Mouse (Mus musculus) hindbrain, embryonic 14.5 days (tissue): ENCODE data around the gene Ier5. TPM values are rescaled to one million over a fixed set of nuclear protein-coding genes. Genes with fewer than 3 reads are reported as not detected.

ENCODE experiments used
- ATAC-seq: fragments of 200-750 bp; cut with Nextera tagmentation; 2 replicates; pipeline ENCODE4 v1.8.0; 2017; ENCODE audit warnings: moderate number of reproducible peaks, mild to moderate bottlenecking, moderate TSS enrichment, moderate library complexity; ENCODE audit not compliant: low FRiP score
- DNase-seq: peaks from one replicate; pipeline ENCODE4 v3.0.0-alpha.2; 2015; ENCODE audit warnings: low spot score
- H3K27ac ChIP-seq: fragments of 300-500 bp; sonication (generic); 2 replicates; pipeline ENCODE4 v1.5.1; 2014; ENCODE audit warnings: mild to moderate bottlenecking, moderate library complexity
- H3K27me3 ChIP-seq: fragments of 300-500 bp; sonication (generic); 2 replicates; pipeline ENCODE4 v1.6.1; 2014; ENCODE audit warnings: mild to moderate bottlenecking, low read length, mixed read lengths; ENCODE audit not compliant: control insufficient read depth, insufficient read depth
- H3K36me3 ChIP-seq: fragments of 300-500 bp; sonication (generic); replicated peaks from 2 replicates; pipeline ENCODE4 v1.6.1; 2014; ENCODE audit not compliant: control insufficient read depth, insufficient read depth
- H3K4me1 ChIP-seq: fragments of 300-500 bp; sonication (generic); replicated peaks from 2 replicates; pipeline ENCODE4 v1.6.1; 2014; ENCODE audit warnings: antibody characterized with exemption, low read length, mixed read lengths; ENCODE audit not compliant: control insufficient read depth, insufficient read depth
- H3K4me2 ChIP-seq: fragments of 300-500 bp; sonication (generic); replicated peaks from 2 replicates; pipeline ENCODE4 v1.6.1; 2014; ENCODE audit warnings: mild to moderate bottlenecking, moderate library complexity
- H3K4me3 ChIP-seq: fragments of 300-500 bp; sonication (generic); replicated peaks from 2 replicates; pipeline ENCODE4 v1.5.1; 2014; ENCODE audit warnings: mild to moderate bottlenecking, low read length
- H3K9ac ChIP-seq: fragments of 300-500 bp; sonication (generic); 2 replicates; pipeline ENCODE4 v1.6.1; 2014
- H3K9me3 ChIP-seq: fragments of 300-500 bp; sonication (generic); 2 replicates; pipeline ENCODE4 v1.6.1; 2016; ENCODE audit warnings: low read length; ENCODE audit not compliant: control insufficient read depth
- WGBS: fragments of 180-500 bp; shearing (Covaris S2); extraction: QIAGEN DNeasy Blood & Tissue Kit; methylation state at CpG from one replicate; pipeline ENCODE4 v1.1.7; 2014; 5-methylcytosine and 5-hydroxymethylcytosine counted together
- polyA plus RNA-seq: library from polyadenylated mRNA; unstranded; fragments of >200 nt; fragmentation: Nextera tagmentation; extraction: Ambion mirVana; gene quantifications from 2 replicates; pipeline ENCODE4 v1.2.1, GENCODE M21; 2014

The Ier5 gene
- polyA plus RNA-seq, result 10.5 and 13.0 TPM in 2 replicates

- H3K4me1 ChIP-seq, result peaks cover 23% of the 10 kb centered on the region
- WGBS, result under 1% methylated on average over 40 of the region's 40 CpGs
- no peaks in the 10 kb centered on the region for H3K9me3 ChIP-seq
- no peaks in the 10 kb centered on the region for H3K27me3 ChIP-seq
- peak within 1 kb of the TSS; percentile 83 for H3K27ac ChIP-seq
- DNase-seq (peak; percentile 99), ATAC-seq (peak; percentile 98)
- peak within 1 kb of the TSS; percentile 87 for H3K4me3 ChIP-seq
- peak within 1 kb of the TSS; percentile 85 for H3K4me2 ChIP-seq
- H3K36me3 ChIP-seq, result no peaks in the 10 kb centered on the region
- peak within 1 kb of the TSS; percentile 95 for H3K9ac ChIP-seq
Measured at GRCm38 (mm10) chr1:155099280-155099848, at the start of gene Ier5. Ier5 (minus strand) TSS chr1:155099636.

- WGBS, result 92% methylated on average over 2 of the region's 2 CpGs
- no peaks in the 10 kb centered on the region for H3K4me1 ChIP-seq
- H3K27me3 ChIP-seq, result no peaks in the 10 kb centered on the region
- H3K9ac ChIP-seq, result no peak overlapping the region
- no peaks in the 10 kb centered on the region for H3K36me3 ChIP-seq
- no peak overlapping the region for H3K27ac ChIP-seq
- H3K9me3 ChIP-seq, result no peaks in the 10 kb centered on the region
- H3K4me3 ChIP-seq, result no peak overlapping the region
- DNase-seq (no peak), ATAC-seq (no peak)
- no peak overlapping the region for H3K4me2 ChIP-seq
Measured at GRCm38 (mm10) chr1:155147228-155147627, 47.8 kb upstream of the Ier5 start.

GRCm38 (mm10) chr1:155146572-155146980, 47.1 kb upstream of the Ier5 start, which contains the start of gene Mr1:
Mr1 (minus strand) TSS chr1:155146814.
- peak within 1 kb of the TSS; percentile 13; the same call in 1 of the 2 replicates for H3K4me2 ChIP-seq
- no peak within 1 kb of the TSS for H3K27ac ChIP-seq
- 53% methylated on average over 8 of the region's 8 CpGs for WGBS
- no peaks in the 10 kb centered on the region for H3K27me3 ChIP-seq
- H3K36me3 ChIP-seq, result no peaks in the 10 kb centered on the region
- H3K9ac ChIP-seq, result no peak within 1 kb of the TSS
- peak; percentile 69; the same call in 1 of the 2 replicates for ATAC-seq
- H3K4me3 ChIP-seq, result no peak within 1 kb of the TSS; the same call in 1 of the 2 replicates
- DNase-seq, result peak; percentile 77
- no peaks in the 10 kb centered on the region for H3K9me3 ChIP-seq
- H3K4me1 ChIP-seq, result no peaks in the 10 kb centered on the region

GRCm38 (mm10) chr1:155145620-155146019, 46.2 kb upstream of the Ier5 start:
- ATAC-seq, result no peak
- H3K27ac ChIP-seq, result no peak overlapping the region
- H3K9ac ChIP-seq, result no peak overlapping the region
- no peaks in the 10 kb centered on the region for H3K9me3 ChIP-seq
- DNase-seq, result no peak
- no peaks in the 10 kb centered on the region for H3K4me1 ChIP-seq
- WGBS, result 69% methylated on average over 6 of the region's 6 CpGs
- H3K4me3 ChIP-seq, result no peak overlapping the region
- no peaks in the 10 kb centered on the region for H3K36me3 ChIP-seq
- no peak overlapping the region; the same call in 1 of the 2 replicates for H3K4me2 ChIP-seq
- no peaks in the 10 kb centered on the region for H3K27me3 ChIP-seq

GRCm38 (mm10) chr1:155140076-155140475, 40.6 kb upstream of the Ier5 start:
- no peaks in the 10 kb centered on the region for H3K36me3 ChIP-seq
- H3K9me3 ChIP-seq, result no peaks in the 10 kb centered on the region
- no peak for ATAC-seq
- WGBS, result 79% methylated on average over 2 of the region's 2 CpGs
- no peak overlapping the region for H3K27ac ChIP-seq
- DNase-seq, result no peak
- no peak overlapping the region for H3K4me3 ChIP-seq
- no peak overlapping the region for H3K9ac ChIP-seq
- no peak overlapping the region for H3K4me2 ChIP-seq
- H3K4me1 ChIP-seq, result no peaks in the 10 kb centered on the region
- H3K27me3 ChIP-seq, result no peaks in the 10 kb centered on the region

- Histone ChIP-seq H3K9ac (no peak overlapping the region), H3K27ac (no peak overlapping the region), H3K36me3 (no peaks in the 10 kb centered on the region), H3K27me3 (no peaks in the 10 kb centered on the region), H3K9me3 (no peaks in the 10 kb centered on the region), H3K4me1 (no peaks in the 10 kb centered on the region), H3K4me3 (no peak overlapping the region), H3K4me2 (no peak overlapping the region)
- WGBS, result 92% methylated on average over 7 of the region's 7 CpGs
- no peak for ATAC-seq
- DNase-seq, result no peak
Measured at GRCm38 (mm10) chr1:155138795-155139194, 39.4 kb upstream of the Ier5 start.

- H3K36me3 ChIP-seq, result no peaks in the 10 kb centered on the region
- 60% methylated on average over 8 of the region's 8 CpGs for WGBS
- no peak overlapping the region for H3K9ac ChIP-seq
- DNase-seq (no peak), ATAC-seq (no peak)
- H3K27ac ChIP-seq, result no peak overlapping the region
- no peaks in the 10 kb centered on the region for H3K9me3 ChIP-seq
- H3K4me3 ChIP-seq, result no peak overlapping the region
- H3K4me1 ChIP-seq, result no peaks in the 10 kb centered on the region
- H3K27me3 ChIP-seq, result no peaks in the 10 kb centered on the region
- no peak overlapping the region for H3K4me2 ChIP-seq
Measured at GRCm38 (mm10) chr1:155134866-155135265, 35.4 kb upstream of the Ier5 start.

GRCm38 (mm10) chr1:155127429-155127934, 28.0 kb upstream of the Ier5 start:
- no peak for DNase-seq
- WGBS, result 91% methylated on average over 5 of the region's 5 CpGs
- Histone ChIP-seq H3K27ac (no peak overlapping the region), H3K27me3 (no peaks in the 10 kb centered on the region), H3K4me3 (no peak overlapping the region), H3K9ac (no peak overlapping the region), H3K36me3 (no peaks in the 10 kb centered on the region), H3K4me1 (no peaks in the 10 kb centered on the region), H3K9me3 (no peaks in the 10 kb centered on the region), H3K4me2 (no peak overlapping the region)
- no peak for ATAC-seq

GRCm38 (mm10) chr1:155126716-155127115, 27.3 kb upstream of the Ier5 start:
- no peaks in the 10 kb centered on the region for H3K36me3 ChIP-seq
- H3K27me3 ChIP-seq, result no peaks in the 10 kb centered on the region
- H3K4me1 ChIP-seq, result no peaks in the 10 kb centered on the region
- H3K4me2 ChIP-seq, result no peak overlapping the region
- H3K9ac ChIP-seq, result no peak overlapping the region
- no peaks in the 10 kb centered on the region for H3K9me3 ChIP-seq
- DNase-seq (no peak), ATAC-seq (no peak)
- 85% methylated on average over 5 of the region's 5 CpGs for WGBS
- no peak overlapping the region for H3K4me3 ChIP-seq
- H3K27ac ChIP-seq, result no peak overlapping the region
